Mouse (Mus musculus) large intestine, adult 2 months (tissue): Measurements from ENCODE around the gene Tead1. TPM values are rescaled to one million over a fixed set of nuclear protein-coding genes. Genes with fewer than 3 reads are reported as not detected.

Experiments used
- DNase-seq: peaks from one replicate; pipeline ENCODE4 v3.0.0-alpha.2; 2012; ENCODE audit warnings: low read depth, low spot score
- WGBS: fragments of 180-500 bp; shearing (Covaris S2); methylation state at CpG from one replicate; pipeline ENCODE4 v1.1.7; 2018; 5-methylcytosine and 5-hydroxymethylcytosine counted together
- polyA plus RNA-seq: library from polyadenylated mRNA; depleted of rRNA; stranded (reverse); fragments of >200 nt; gene quantifications from 2 replicates; pipeline ENCODE4 v1.2.3, GENCODE M21; 2012

The Tead1 gene
- polyA plus RNA-seq, 1 experiment = 5.9 TPM

GRCm38 (mm10) chr7:112833132-112833531 lies 154.0 kb downstream of the Tead1 start:
- DNase-seq = no peak
- WGBS = 86% methylated on average over 4 of the region's 4 CpGs

GRCm38 (mm10) chr7:112836076-112836475 lies 157.0 kb downstream of the Tead1 start:
- no peak for DNase-seq
- 92% methylated on average over 9 of the region's 9 CpGs for WGBS

- 74% methylated on average over 6 of the region's 6 CpGs for WGBS
- DNase-seq = no peak
Observed at GRCm38 (mm10) chr7:112838131-112838530, 159.0 kb downstream of the Tead1 start.

GRCm38 (mm10) chr7:112840351-112840750 lies 161.2 kb downstream of the Tead1 start:
- DNase-seq = no peak
- WGBS = 87% methylated on average over 7 of the region's 7 CpGs

- 77% methylated on average over 8 of the region's 8 CpGs for WGBS
- no peak for DNase-seq
Observed at GRCm38 (mm10) chr7:112840890-112841289, 161.8 kb downstream of the Tead1 start.

GRCm38 (mm10) chr7:112841484-112841883 lies 162.4 kb downstream of the Tead1 start:
- WGBS = 47% methylated on average over 8 of the region's 8 CpGs
- no peak for DNase-seq

GRCm38 (mm10) chr7:112841886-112842285 lies 162.8 kb downstream of the Tead1 start:
- WGBS = 37% methylated on average over 9 of the region's 9 CpGs
- no peak for DNase-seq

GRCm38 (mm10) chr7:112851281-112851744 lies 172.2 kb downstream of the Tead1 start:
- no peak for DNase-seq
- WGBS = 88% methylated on average over 8 of the region's 8 CpGs

- no peak for DNase-seq
- 49% methylated on average over 7 of the region's 7 CpGs for WGBS
Observed at GRCm38 (mm10) chr7:112852149-112852839, 173.2 kb downstream of the Tead1 start.

- DNase-seq = no peak
- 57% methylated on average over 4 of the region's 4 CpGs for WGBS
Observed at GRCm38 (mm10) chr7:112853857-112854256, 174.7 kb downstream of the Tead1 start.

- 36% methylated on average over 5 of the region's 5 CpGs for WGBS
- no peak for DNase-seq
Observed at GRCm38 (mm10) chr7:112854516-112854915, 175.4 kb downstream of the Tead1 start.

- DNase-seq = no peak
- WGBS = 48% methylated on average over 6 of the region's 6 CpGs
Observed at GRCm38 (mm10) chr7:112855419-112855818, 176.3 kb downstream of the Tead1 start.

- DNase-seq = no peak
- 38% methylated on average over 7 of the region's 7 CpGs for WGBS
Observed at GRCm38 (mm10) chr7:112856121-112856571, 177.0 kb downstream of the Tead1 start.

- 85% methylated on average over 10 of the region's 10 CpGs for WGBS
- no peak for DNase-seq
Observed at GRCm38 (mm10) chr7:112856583-112856982, 177.5 kb downstream of the Tead1 start.

- no peak for DNase-seq
- WGBS = 89% methylated on average over 6 of the region's 6 CpGs
Observed at GRCm38 (mm10) chr7:112859887-112860286, 180.8 kb downstream of the Tead1 start.

GRCm38 (mm10) chr7:112862086-112862485 lies 183.0 kb downstream of the Tead1 start:
- 95% methylated on average over 5 of the region's 5 CpGs for WGBS
- no peak for DNase-seq

GRCm38 (mm10) chr7:112864188-112864587 lies 185.1 kb downstream of the Tead1 start:
- WGBS = 91% methylated on average over 8 of the region's 8 CpGs
- no peak for DNase-seq

GRCm38 (mm10) chr7:112865739-112866138 lies 186.6 kb downstream of the Tead1 start:
- DNase-seq = no peak
- WGBS = 11% methylated on average over 2 of the region's 2 CpGs

- no peak for DNase-seq
Observed at GRCm38 (mm10) chr7:112868551-112869465, 189.7 kb downstream of the Tead1 start.

GRCm38 (mm10) chr7:112871752-112872151 lies 192.6 kb downstream of the Tead1 start:
- 87% methylated on average over 7 of the region's 7 CpGs for WGBS
- DNase-seq = no peak

More at GRCm38 (mm10) chr7:112868551-112869465, 189.7 kb downstream of the Tead1 start:
- 45% methylated on average over 7 of the region's 8 CpGs for WGBS
